Mouse (Mus musculus) intestine, postnatal 0 days (tissue): ENCODE measurements around the gene Six4. TPM values are rescaled to one million over a fixed set of nuclear protein-coding genes. Genes with fewer than 3 reads are reported as not detected.
"Not testable (repeated sequence)": the region's sequence is repeated elsewhere in the genome, so short reads cannot be mapped to it uniquely, and the experiment has no call there.

Source experiments
- ATAC-seq: fragments of 200-750 bp; cut with Nextera tagmentation; 2 replicates; pipeline ENCODE4 v1.8.0; 2017; ENCODE audit warnings: mild to moderate bottlenecking, moderate TSS enrichment, moderate library complexity
- H3K27ac ChIP-seq: fragments of 300-500 bp; sonication (generic); 2 replicates; pipeline ENCODE4 v1.5.1; 2014; ENCODE audit warnings: mild to moderate bottlenecking, low read depth, low read length, moderate library complexity
- H3K27me3 ChIP-seq: fragments of 300-500 bp; sonication (generic); replicated peaks from 2 replicates; pipeline ENCODE4 v1.6.1; 2014; ENCODE audit warnings: low read length, mixed read lengths; ENCODE audit not compliant: control insufficient read depth, insufficient read depth
- H3K36me3 ChIP-seq: fragments of 300-500 bp; sonication (generic); 2 replicates; pipeline ENCODE4 v1.6.1; 2014; ENCODE audit warnings: mild to moderate bottlenecking, moderate library complexity; ENCODE audit not compliant: control insufficient read depth, insufficient read depth
- H3K4me1 ChIP-seq: fragments of 300-500 bp; sonication (generic); replicated peaks from 2 replicates; pipeline ENCODE4 v1.6.1; 2014; ENCODE audit warnings: antibody characterized with exemption, low read length, mixed read lengths; ENCODE audit not compliant: control insufficient read depth, insufficient read depth
- H3K4me2 ChIP-seq: fragments of 300-500 bp; sonication (generic); replicated peaks from 2 replicates; pipeline ENCODE4 v1.6.1; 2014; ENCODE audit warnings: low read depth, mild to moderate bottlenecking, moderate library complexity
- H3K4me3 ChIP-seq: fragments of 300-500 bp; sonication (generic); 2 replicates; pipeline ENCODE4 v1.5.1; 2014; ENCODE audit warnings: low read depth, low read length
- H3K9ac ChIP-seq: fragments of 300-500 bp; sonication (generic); 2 replicates; pipeline ENCODE4 v1.6.1; 2014; ENCODE audit warnings: mild to moderate bottlenecking, low read depth, low read length
- H3K9me3 ChIP-seq: fragments of 300-500 bp; sonication (generic); 2 replicates; pipeline ENCODE4 v1.6.1; 2016; ENCODE audit warnings: mixed run types; ENCODE audit not compliant: control insufficient read depth
- CTCF ChIP-seq: sonication (generic); IDR thresholded peaks from 2 replicates; pipeline ENCODE4 v1.5.1; 2016; ENCODE audit warnings: low read depth, mild to moderate bottlenecking, control low read depth, antibody characterized with exemption, moderate library complexity
- WGBS: fragments of 180-500 bp; shearing (Covaris S2); extraction: QIAGEN DNeasy Blood & Tissue Kit; methylation state at CpG from one replicate; pipeline ENCODE4 v1.1.7; 2014; 5-methylcytosine and 5-hydroxymethylcytosine counted together
- polyA plus RNA-seq: library from polyadenylated mRNA; unstranded; fragments of >200 nt; fragmentation: Nextera tagmentation; extraction: Ambion mirVana; gene quantifications from 2 replicates; pipeline ENCODE4 v1.2.1, GENCODE M21; 2015

Gene Six4
- polyA plus RNA-seq: 0.03 and 0.05 TPM in 2 replicates

DNA sequence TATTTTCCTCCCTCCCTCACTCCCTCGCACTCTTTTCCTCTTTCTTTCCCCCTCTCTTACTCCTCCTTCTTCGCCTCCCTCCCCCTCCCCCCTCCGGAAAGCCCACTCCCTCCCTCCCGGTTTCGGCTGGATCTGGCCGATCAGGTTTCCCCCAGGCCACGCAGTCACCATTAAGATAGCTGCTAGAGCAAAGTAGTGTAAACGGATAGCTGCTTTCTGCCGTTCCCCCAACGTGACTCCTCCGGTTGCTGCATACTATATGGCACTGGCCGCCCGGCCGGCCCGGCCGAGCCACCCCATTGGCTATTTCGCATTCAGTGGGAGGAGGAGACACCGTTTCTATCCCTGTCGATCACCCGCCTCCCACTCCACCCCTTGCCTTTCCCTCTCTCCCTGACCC is at the start of gene Six4:
Gene Six4, minus strand, starts transcription at position 261 of the 400 bp plus-strand sequence.
- TF ChIP-seq CTCF: no peak
- Histone ChIP-seq H3K4me2 (peak within 1 kb of the TSS; percentile 100), H3K27me3 (peaks cover 48% of the 10 kb centered on the region), H3K4me3 (peak within 1 kb of the TSS; percentile 60), H3K9me3 (no peaks in the 10 kb centered on the region), H3K4me1 (no peaks in the 10 kb centered on the region), H3K27ac (no peak within 1 kb of the TSS), H3K9ac (peak within 1 kb of the TSS; percentile 44), H3K36me3 (no peaks in the 10 kb centered on the region)
- peak; percentile 63; the same call in 1 of the 2 replicates for ATAC-seq
- WGBS: under 1% methylated on average over 19 of the region's 20 CpGs

DNA sequence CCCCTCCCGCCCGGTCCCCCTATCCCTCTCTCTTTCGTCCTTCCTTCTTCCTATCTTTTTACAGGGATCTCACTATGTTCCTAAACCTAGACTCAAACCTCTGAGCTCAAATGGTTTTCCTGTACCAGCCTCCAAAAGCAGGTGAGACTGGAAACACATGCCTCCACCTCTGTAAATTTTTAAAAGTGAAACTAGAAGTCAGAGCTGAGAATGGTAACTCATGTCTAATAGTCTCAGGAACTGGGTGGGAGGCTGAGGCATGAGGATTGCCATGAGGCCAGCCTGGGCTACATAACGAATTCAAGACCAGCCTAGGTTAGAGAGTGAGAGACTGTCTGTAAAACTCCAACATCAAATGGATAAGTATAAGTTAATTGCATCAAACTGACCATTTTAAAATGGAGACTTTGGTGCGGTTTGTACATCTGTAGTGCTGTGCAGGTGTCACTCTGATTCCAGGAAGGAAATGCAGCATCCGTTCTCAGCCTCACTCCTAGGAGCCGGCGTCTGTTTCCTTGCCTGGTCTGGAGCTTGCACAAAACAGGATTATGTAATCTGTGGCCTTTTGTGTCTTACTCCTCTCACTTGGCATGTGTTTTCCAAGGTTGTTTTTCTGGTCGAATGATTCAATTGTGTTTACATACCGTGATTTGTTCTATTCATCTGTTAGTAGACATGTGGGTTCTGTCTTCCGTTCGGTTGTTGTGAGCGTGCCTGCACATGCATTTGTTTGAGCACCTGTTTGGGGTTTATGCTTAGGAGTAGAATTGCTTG is 49.3 kb upstream of the Six4 start:
- H3K9ac ChIP-seq: no peak overlapping the region
- TF ChIP-seq CTCF: no peak
- H3K36me3 ChIP-seq: no peaks in the 10 kb centered on the region
- H3K4me2 ChIP-seq: no peak overlapping the region
- H3K4me3 ChIP-seq: no peak overlapping the region
- H3K27me3 ChIP-seq: no peaks in the 10 kb centered on the region
- H3K4me1 ChIP-seq: no peaks in the 10 kb centered on the region
- no peak overlapping the region for H3K27ac ChIP-seq
- ATAC-seq: no peak
- H3K9me3 ChIP-seq: no peaks in the 10 kb centered on the region
- 84% methylated on average over 13 of the region's 13 CpGs for WGBS

DNA sequence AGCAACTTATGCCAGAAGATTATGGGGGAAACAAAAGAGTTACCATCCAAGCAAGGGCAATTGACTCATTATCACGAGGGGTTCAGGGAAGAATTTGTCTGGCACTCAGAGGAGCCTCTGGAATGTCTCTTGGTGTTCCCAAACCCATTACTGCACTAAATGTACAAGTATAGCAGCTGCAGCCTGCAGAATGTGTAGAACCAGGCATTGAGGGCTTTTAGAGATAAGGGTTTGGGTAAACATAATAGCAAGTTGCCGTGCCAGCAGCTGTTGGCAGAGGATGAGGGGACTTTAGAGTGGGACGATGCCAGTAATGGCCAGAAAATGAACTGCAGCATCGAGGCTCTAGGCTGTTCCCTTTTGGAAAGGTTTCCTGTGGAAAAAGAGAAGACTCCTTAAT is 47.1 kb upstream of the Six4 start:
- 44% methylated on average over 4 of the region's 4 CpGs for WGBS
- no peak for TF ChIP-seq CTCF

GRCm38 (mm10) chr12:73154150-73154549 is 40.9 kb upstream of the Six4 start:
- no peak overlapping the region for H3K9ac ChIP-seq

More for the DNA sequence above, 47.1 kb upstream of the Six4 start:
- H3K4me3 ChIP-seq: no peak overlapping the region
- no peak overlapping the region for H3K4me2 ChIP-seq
- H3K27me3 ChIP-seq: no peaks in the 10 kb centered on the region
- no peak overlapping the region for H3K9ac ChIP-seq
- no peak for ATAC-seq
- no peak overlapping the region for H3K27ac ChIP-seq
- H3K4me1 ChIP-seq: no peaks in the 10 kb centered on the region
- no peaks in the 10 kb centered on the region for H3K36me3 ChIP-seq
- H3K9me3 ChIP-seq: no peaks in the 10 kb centered on the region

DNA sequence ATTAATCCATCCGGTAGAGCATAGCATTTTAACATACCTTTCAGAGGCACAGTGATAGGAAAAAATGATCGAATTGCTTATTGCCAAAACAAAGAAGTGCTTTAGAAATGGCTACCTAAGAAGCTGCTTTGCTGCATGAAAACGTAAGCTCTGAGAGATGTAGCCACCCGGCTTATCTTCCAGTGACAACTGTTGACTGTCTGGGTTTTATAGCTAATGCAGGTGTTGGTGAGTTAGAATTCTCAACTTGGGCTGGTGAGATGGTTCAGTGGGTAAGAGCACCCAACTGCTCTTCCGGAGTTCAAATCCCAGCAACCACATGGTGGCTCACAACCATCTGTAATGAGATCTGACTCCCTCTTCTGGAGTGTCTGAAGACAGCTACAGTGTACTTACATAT is 37.8 kb upstream of the Six4 start:
- H3K36me3 ChIP-seq, H3K27me3 ChIP-seq, H3K9me3 ChIP-seq, H3K27ac ChIP-seq, ATAC-seq, H3K4me2 ChIP-seq, H3K4me3 ChIP-seq, H3K9ac ChIP-seq, H3K4me1 ChIP-seq: not testable (repeated sequence)
- WGBS: 87% methylated on average over 5 of the region's 5 CpGs

More at GRCm38 (mm10) chr12:73154150-73154549, 40.9 kb upstream of the Six4 start:
- H3K9me3 ChIP-seq: no peaks in the 10 kb centered on the region
- no peaks in the 10 kb centered on the region for H3K27me3 ChIP-seq
- no peaks in the 10 kb centered on the region for H3K36me3 ChIP-seq
- no peak overlapping the region for H3K4me2 ChIP-seq
- no peaks in the 10 kb centered on the region for H3K4me1 ChIP-seq
- no peak overlapping the region for H3K4me3 ChIP-seq
- no peak for ATAC-seq
- no peak overlapping the region for H3K27ac ChIP-seq
- no peak for TF ChIP-seq CTCF
- whole genome bisulfite sequencing: 80% methylated on average over 4 of the region's 4 CpGs

DNA sequence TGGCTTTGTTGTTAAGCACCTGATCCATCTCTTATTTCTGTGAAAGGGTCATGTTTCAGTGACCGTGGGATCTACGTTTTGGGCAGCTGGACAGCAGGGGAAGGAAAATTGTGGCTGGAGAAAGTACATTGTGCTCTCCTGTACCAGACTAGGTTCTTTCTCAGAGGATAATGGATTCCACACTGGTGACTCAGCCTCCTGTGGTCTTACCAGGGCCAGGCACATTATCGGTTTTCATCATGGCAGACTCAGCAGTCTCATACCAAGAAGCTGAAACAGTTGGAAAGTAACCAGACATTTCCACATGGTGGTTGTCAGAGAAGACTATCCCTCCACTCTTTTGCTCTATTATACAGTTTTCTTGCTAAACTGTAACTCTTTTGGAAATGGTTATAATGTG is 34.0 kb upstream of the Six4 start:
- TF ChIP-seq CTCF: no peak
- WGBS: 72% methylated on average over 3 of the region's 3 CpGs

More for the DNA sequence above, 34.0 kb upstream of the Six4 start:
- Histone ChIP-seq H3K9me3 (no peaks in the 10 kb centered on the region), H3K9ac (no peak overlapping the region), H3K36me3 (no peaks in the 10 kb centered on the region; the same call in none of the 2 replicates), H3K4me2 (no peak overlapping the region), H3K4me3 (no peak overlapping the region), H3K27me3 (no peaks in the 10 kb centered on the region), H3K4me1 (no peaks in the 10 kb centered on the region), H3K27ac (no peak overlapping the region)
- no peak for ATAC-seq
